Mouse (Mus musculus): ENCODE results near the gene Hephl1. TPM values are rescaled to one million over a fixed set of nuclear protein-coding genes. Genes with fewer than 3 reads are reported as not detected.

Hephl1 gene
- not detected in 2 replicates for polyA plus RNA-seq (2015; fragmentation: Nextera tagmentation; extraction: Ambion mirVana)

- WGBS, result 87% methylated on average over 5 of the region's 5 CpGs
- Histone ChIP-seq H3K36me3 (ENCODE audit: control insufficient read depth, insufficient read depth) (no peaks in the 10 kb centered on the region), H3K27me3 (replicated peaks; ENCODE audit: control insufficient read depth, insufficient read depth, low read length) (no peaks in the 10 kb centered on the region), H3K4me2 (ENCODE audit: low read length) (no peak within 1 kb of the TSS), H3K4me3 (replicated peaks; ENCODE audit: low read length) (no peak within 1 kb of the TSS), H3K27ac (ENCODE audit: low read length) (no peak within 1 kb of the TSS), H3K4me1 (replicated peaks; ENCODE audit: control insufficient read depth, insufficient read depth, low read length) (no peaks in the 10 kb centered on the region), H3K9ac (replicated peaks; ENCODE audit: low read depth, low read length) (no peak within 1 kb of the TSS), H3K9me3 (ENCODE audit: control insufficient read depth, low read length) (no peaks in the 10 kb centered on the region)
- ATAC-seq, result no peak
These were observed at the start of gene Hephl1 for GRCm38 (mm10) chr9:15112008-15112407. Gene Hephl1 (minus strand): TSS chr9:15112108.

GRCm38 (mm10) chr9:15149246-15149926 lies 37.5 kb upstream of the Hephl1 start:
- no peaks in the 10 kb centered on the region for H3K4me1 ChIP-seq (replicated peaks; ENCODE audit: control insufficient read depth, insufficient read depth, low read length)
- H3K4me2 ChIP-seq (ENCODE audit: low read length), result no peak overlapping the region
- no peak overlapping the region for H3K4me3 ChIP-seq (replicated peaks; ENCODE audit: low read length)
- H3K9me3 ChIP-seq (ENCODE audit: control insufficient read depth, low read length), result no peaks in the 10 kb centered on the region
- 68% methylated on average over 6 of the region's 6 CpGs for WGBS
- no peak for ATAC-seq
- no peaks in the 10 kb centered on the region for H3K27me3 ChIP-seq (replicated peaks; ENCODE audit: control insufficient read depth, insufficient read depth, low read length)
- H3K9ac ChIP-seq (replicated peaks; ENCODE audit: low read depth, low read length), result no peak overlapping the region
- no peaks in the 10 kb centered on the region for H3K36me3 ChIP-seq (ENCODE audit: control insufficient read depth, insufficient read depth)
- H3K27ac ChIP-seq (ENCODE audit: low read length), result no peak overlapping the region

GRCm38 (mm10) chr9:15140546-15140945 lies 28.6 kb upstream of the Hephl1 start:
- H3K4me1 ChIP-seq (replicated peaks; ENCODE audit: control insufficient read depth, insufficient read depth, low read length), result no peaks in the 10 kb centered on the region
- H3K9ac ChIP-seq (replicated peaks; ENCODE audit: low read depth, low read length), result no peak overlapping the region
- no peak overlapping the region for H3K27ac ChIP-seq (ENCODE audit: low read length)
- WGBS, result 84% methylated on average over 1 of the region's 1 CpGs
- no peaks in the 10 kb centered on the region for H3K27me3 ChIP-seq (replicated peaks; ENCODE audit: control insufficient read depth, insufficient read depth, low read length)
- H3K36me3 ChIP-seq (ENCODE audit: control insufficient read depth, insufficient read depth), result no peaks in the 10 kb centered on the region
- no peak overlapping the region for H3K4me2 ChIP-seq (ENCODE audit: low read length)
- H3K9me3 ChIP-seq (ENCODE audit: control insufficient read depth, low read length), result no peaks in the 10 kb centered on the region
- no peak overlapping the region for H3K4me3 ChIP-seq (replicated peaks; ENCODE audit: low read length)
- no peak for ATAC-seq

GRCm38 (mm10) chr9:15125897-15126296 lies 14.0 kb upstream of the Hephl1 start:
- Histone ChIP-seq H3K4me1 (replicated peaks; ENCODE audit: control insufficient read depth, insufficient read depth, low read length) (no peaks in the 10 kb centered on the region), H3K27ac (ENCODE audit: low read length) (no peak overlapping the region), H3K36me3 (ENCODE audit: control insufficient read depth, insufficient read depth) (no peaks in the 10 kb centered on the region), H3K4me2 (ENCODE audit: low read length) (no peak overlapping the region), H3K9ac (replicated peaks; ENCODE audit: low read depth, low read length) (no peak overlapping the region), H3K4me3 (replicated peaks; ENCODE audit: low read length) (no peak overlapping the region), H3K27me3 (replicated peaks; ENCODE audit: control insufficient read depth, insufficient read depth, low read length) (no peaks in the 10 kb centered on the region), H3K9me3 (ENCODE audit: control insufficient read depth, low read length) (no peaks in the 10 kb centered on the region)
- 91% methylated on average over 2 of the region's 2 CpGs for WGBS
- ATAC-seq, result no peak

GRCm38 (mm10) chr9:15122431-15122830 lies 10.5 kb upstream of the Hephl1 start:
- Histone ChIP-seq H3K4me1 (replicated peaks; ENCODE audit: control insufficient read depth, insufficient read depth, low read length) (no peaks in the 10 kb centered on the region), H3K27me3 (replicated peaks; ENCODE audit: control insufficient read depth, insufficient read depth, low read length) (no peaks in the 10 kb centered on the region), H3K9me3 (ENCODE audit: control insufficient read depth, low read length) (no peaks in the 10 kb centered on the region), H3K36me3 (ENCODE audit: control insufficient read depth, insufficient read depth) (no peaks in the 10 kb centered on the region), H3K9ac (replicated peaks; ENCODE audit: low read depth, low read length) (no peak overlapping the region), H3K4me3 (replicated peaks; ENCODE audit: low read length) (no peak overlapping the region), H3K27ac (ENCODE audit: low read length) (no peak overlapping the region), H3K4me2 (ENCODE audit: low read length) (no peak overlapping the region)
- ATAC-seq, result no peak
- 78% methylated on average over 3 of the region's 3 CpGs for WGBS

GRCm38 (mm10) chr9:15120841-15121358 lies 9.0 kb upstream of the Hephl1 start:
- H3K36me3 ChIP-seq (ENCODE audit: control insufficient read depth, insufficient read depth), result no peaks in the 10 kb centered on the region
- no peak overlapping the region for H3K9ac ChIP-seq (replicated peaks; ENCODE audit: low read depth, low read length)
- ATAC-seq, result no peak
- no peaks in the 10 kb centered on the region for H3K4me1 ChIP-seq (replicated peaks; ENCODE audit: control insufficient read depth, insufficient read depth, low read length)
- H3K27me3 ChIP-seq (replicated peaks; ENCODE audit: control insufficient read depth, insufficient read depth, low read length), result no peaks in the 10 kb centered on the region
- WGBS, result 57% methylated on average over 7 of the region's 7 CpGs
- no peak overlapping the region for H3K27ac ChIP-seq (ENCODE audit: low read length)
- H3K9me3 ChIP-seq (ENCODE audit: control insufficient read depth, low read length), result no peaks in the 10 kb centered on the region
- no peak overlapping the region for H3K4me2 ChIP-seq (ENCODE audit: low read length)
- H3K4me3 ChIP-seq (replicated peaks; ENCODE audit: low read length), result no peak overlapping the region

- H3K27ac ChIP-seq (ENCODE audit: low read length), result no peak overlapping the region
- no peak for ATAC-seq
- H3K4me2 ChIP-seq (ENCODE audit: low read length), result no peak overlapping the region
- no peak overlapping the region for H3K9ac ChIP-seq (replicated peaks; ENCODE audit: low read depth, low read length)
- H3K4me3 ChIP-seq (replicated peaks; ENCODE audit: low read length), result no peak overlapping the region
- no peaks in the 10 kb centered on the region for H3K4me1 ChIP-seq (replicated peaks; ENCODE audit: control insufficient read depth, insufficient read depth, low read length)
- 58% methylated on average over 5 of the region's 5 CpGs for WGBS
- H3K36me3 ChIP-seq (ENCODE audit: control insufficient read depth, insufficient read depth), result no peaks in the 10 kb centered on the region
- H3K9me3 ChIP-seq (ENCODE audit: control insufficient read depth, low read length), result no peaks in the 10 kb centered on the region
- H3K27me3 ChIP-seq (replicated peaks; ENCODE audit: control insufficient read depth, insufficient read depth, low read length), result no peaks in the 10 kb centered on the region
These were observed 8.3 kb upstream of the Hephl1 start for GRCm38 (mm10) chr9:15120209-15120608.

- H3K9me3 ChIP-seq (ENCODE audit: control insufficient read depth, low read length), result no peaks in the 10 kb centered on the region
- H3K36me3 ChIP-seq (ENCODE audit: control insufficient read depth, insufficient read depth), result no peaks in the 10 kb centered on the region
- no peak for ATAC-seq
- H3K27me3 ChIP-seq (replicated peaks; ENCODE audit: control insufficient read depth, insufficient read depth, low read length), result no peaks in the 10 kb centered on the region
- H3K4me1 ChIP-seq (replicated peaks; ENCODE audit: control insufficient read depth, insufficient read depth, low read length), result no peaks in the 10 kb centered on the region
- H3K4me3 ChIP-seq (replicated peaks; ENCODE audit: low read length), result no peak overlapping the region
- H3K9ac ChIP-seq (replicated peaks; ENCODE audit: low read depth, low read length), result no peak overlapping the region
- H3K27ac ChIP-seq (ENCODE audit: low read length), result no peak overlapping the region
- WGBS, result 87% methylated on average over 1 of the region's 1 CpGs
- no peak overlapping the region for H3K4me2 ChIP-seq (ENCODE audit: low read length)
These were observed 7.6 kb upstream of the Hephl1 start for GRCm38 (mm10) chr9:15119515-15119914.

GRCm38 (mm10) chr9:15116165-15116564 lies 4.3 kb upstream of the Hephl1 start:
- Histone ChIP-seq H3K36me3 (ENCODE audit: control insufficient read depth, insufficient read depth) (no peaks in the 10 kb centered on the region), H3K4me2 (ENCODE audit: low read length) (no peak overlapping the region), H3K9ac (replicated peaks; ENCODE audit: low read depth, low read length) (no peak overlapping the region), H3K27ac (ENCODE audit: low read length) (no peak overlapping the region), H3K4me1 (replicated peaks; ENCODE audit: control insufficient read depth, insufficient read depth, low read length) (no peaks in the 10 kb centered on the region), H3K9me3 (ENCODE audit: control insufficient read depth, low read length) (no peaks in the 10 kb centered on the region), H3K27me3 (replicated peaks; ENCODE audit: control insufficient read depth, insufficient read depth, low read length) (no peaks in the 10 kb centered on the region), H3K4me3 (replicated peaks; ENCODE audit: low read length) (no peak overlapping the region)
- no peak for ATAC-seq
- 90% methylated on average over 2 of the region's 2 CpGs for WGBS

All from forebrain, embryonic 16.5 days (tissue).